ENCODE assay signal across 18 mouse cellular contexts in genomic region chr19:35861421-35861820, GRCm38 (mm10).
DNase-seq lines count a peak whose midpoint lies in the region; ATAC-seq and TF ChIP-seq lines count a peak whose summit lies in the region.
"Had no signal": no experiment of that assay in that cellular context is flagged by ENCODE, and none has a peak within 500 bp of the region (broad histone marks: within the 10 kb centered on the region; RNA-seq: fewer than 3 reads in every experiment).

No protein-coding gene starts in this region.

- no peaks in the 10 kb centered on the region for H3K9me3 ChIP-seq in kidney, embryonic 14.5 days (ENCODE audit: control insufficient read depth, low read length)
- no peaks in the 10 kb centered on the region for H3K9me3 ChIP-seq in midbrain, postnatal 0 days (ENCODE audit: low read length)
- H3K9me3 ChIP-seq in midbrain, embryonic 13.5 days = no peaks in the 10 kb centered on the region
- H3K9me3 ChIP-seq: forebrain, embryonic 13.5 days; heart, embryonic 10.5 days; hindbrain, embryonic 12.5 days; liver, embryonic 15.5 days; megakaryocyte, embryonic 14.5 days had no signal

- H3K27ac ChIP-seq in kidney, embryonic 14.5 days (ENCODE audit: low read depth, low read length) = no peak overlapping the region
- no peak overlapping the region for H3K27ac ChIP-seq in midbrain, postnatal 0 days (ENCODE audit: low read depth, low read length)
- no peak overlapping the region for H3K27ac ChIP-seq in midbrain, embryonic 13.5 days
- H3K27ac ChIP-seq: forebrain, embryonic 13.5 days; heart, embryonic 10.5 days; hindbrain, embryonic 12.5 days; liver, embryonic 15.5 days had no signal

- WGBS in kidney, embryonic 14.5 days = 75% methylated on average over 4 of the region's 4 CpGs
- WGBS in midbrain, postnatal 0 days = 63% methylated on average over 4 of the region's 4 CpGs
- 64% methylated on average over 4 of the region's 4 CpGs for WGBS in midbrain, embryonic 13.5 days

- no peak overlapping the region for H3K4me3 ChIP-seq in kidney, embryonic 14.5 days (ENCODE audit: low read length)
- H3K4me3 ChIP-seq in midbrain, postnatal 0 days (ENCODE audit: low read depth, low read length) = no peak overlapping the region
- H3K4me3 ChIP-seq in midbrain, embryonic 13.5 days (replicated peaks) = no peak overlapping the region
- H3K4me3 ChIP-seq: forebrain, embryonic 13.5 days; heart, embryonic 10.5 days; hindbrain, embryonic 12.5 days; liver, embryonic 15.5 days; megakaryocyte, embryonic 14.5 days had no signal

- H3K4me1 ChIP-seq in kidney, embryonic 14.5 days (ENCODE audit: control insufficient read depth, insufficient read depth, low read length) = no peaks in the 10 kb centered on the region
- H3K4me1 ChIP-seq in midbrain, postnatal 0 days (ENCODE audit: insufficient read depth, low read length) = no peaks in the 10 kb centered on the region
- H3K4me1 ChIP-seq in midbrain, embryonic 13.5 days (replicated peaks) = no peaks in the 10 kb centered on the region
- H3K4me1 ChIP-seq: forebrain, embryonic 13.5 days; heart, embryonic 10.5 days; hindbrain, embryonic 12.5 days; liver, embryonic 15.5 days; megakaryocyte, embryonic 14.5 days had no signal

- TF ChIP-seq CTCF in midbrain, postnatal 0 days (IDR thresholded peaks at IDR 0.05) = no peak

- H3K27me3 ChIP-seq in kidney, embryonic 14.5 days (ENCODE audit: control insufficient read depth, insufficient read depth, low read length) = no peaks in the 10 kb centered on the region
- no peaks in the 10 kb centered on the region for H3K27me3 ChIP-seq in midbrain, postnatal 0 days (ENCODE audit: insufficient read depth, low read length)
- no peaks in the 10 kb centered on the region for H3K27me3 ChIP-seq in midbrain, embryonic 13.5 days
- H3K27me3 ChIP-seq: forebrain, embryonic 13.5 days; hindbrain, embryonic 12.5 days; liver, embryonic 15.5 days; megakaryocyte, embryonic 14.5 days had no signal

- no peak for ATAC-seq in kidney, embryonic 14.5 days (ENCODE audit: low FRiP score, low TSS enrichment)
- ATAC-seq in midbrain, postnatal 0 days (ENCODE audit: low FRiP score) = no peak
- ATAC-seq in midbrain, embryonic 13.5 days = no peak
- ATAC-seq: CD4-positive, CD25-positive, alpha-beta regulatory T cell, adult 4 months; forebrain, embryonic 13.5 days had no signal

- peak; percentile 78 to 85 for DNase-seq in cerebellum, postnatal 10 days
- no peak for DNase-seq in cerebellum, adult 9-10 months
- peak; percentile 40 for DNase-seq in kidney, adult 11 months
- DNase-seq in midbrain, postnatal 0 days (ENCODE audit: low spot score) = peak; percentile 42
- DNase-seq in kidney, postnatal 36 days = peak; percentile 58 to 85
- no peak for DNase-seq in frontal cortex, postnatal 36 days (ENCODE audit: low spot score in 2 of 2)
- DNase-seq: gastrocnemius, postnatal 36 days; heart, postnatal 14 days; lung, postnatal 10 days; thymus, adult 2 months had no signal

- H3K4me2 ChIP-seq in kidney, embryonic 14.5 days (replicated peaks; ENCODE audit: low read depth, low read length) = no peak overlapping the region
- H3K4me2 ChIP-seq in midbrain, postnatal 0 days (ENCODE audit: low read depth, low read length, poor library complexity, severe bottlenecking) = no peak overlapping the region
- H3K4me2 ChIP-seq in midbrain, embryonic 13.5 days (replicated peaks) = no peak overlapping the region
- H3K4me2 ChIP-seq: forebrain, embryonic 13.5 days; hindbrain, embryonic 12.5 days; liver, embryonic 15.5 days had no signal

- no peaks in the 10 kb centered on the region for H3K36me3 ChIP-seq in kidney, embryonic 14.5 days (ENCODE audit: control insufficient read depth, insufficient read depth, low read length)
- no peaks in the 10 kb centered on the region for H3K36me3 ChIP-seq in midbrain, postnatal 0 days (ENCODE audit: insufficient read depth, low read length)
- no peaks in the 10 kb centered on the region for H3K36me3 ChIP-seq in midbrain, embryonic 13.5 days
- H3K36me3 ChIP-seq: heart, embryonic 10.5 days; hindbrain, embryonic 12.5 days; liver, embryonic 15.5 days had no signal

- no peak overlapping the region for H3K9ac ChIP-seq in kidney, embryonic 14.5 days (ENCODE audit: low read depth, low read length)
- H3K9ac ChIP-seq in midbrain, postnatal 0 days (replicated peaks; ENCODE audit: low read length, poor library complexity, severe bottlenecking) = no peak overlapping the region
- H3K9ac ChIP-seq in midbrain, embryonic 13.5 days (replicated peaks) = no peak overlapping the region
- H3K9ac ChIP-seq: forebrain, embryonic 13.5 days; hindbrain, embryonic 12.5 days; liver, embryonic 15.5 days had no signal

Comparison
In these comparisons a context has a peak if more than half of its experiments do, and no peak if none do; other contexts are left out.
1. DNase-seq: peak in cerebellum, postnatal 10 days (2 of 2), kidney, adult 11 months (single experiment), midbrain, postnatal 0 days (single experiment) and kidney, postnatal 36 days (2 of 2); none in cerebellum, adult 9-10 months (single experiment) and frontal cortex, postnatal 36 days (0 of 2).